Mouse (Mus musculus) megakaryocyte, embryonic 14.5 days (primary cell): ENCODE measurements at regions not wholly inside any gene's neighbourhood (a gene's known extent, or its start where the extent isn't known, plus 50 kb on each side); places are given as distances from the start of the nearest gene placed in this dataset.

Experiments
- FLI1 ChIP-seq: IDR thresholded peaks from 2 replicates; pipeline ENCODE4 v1.6.1; 2012; ENCODE audit warnings: low read length, inconsistent platforms, mixed read lengths
- GATA1 ChIP-seq: IDR thresholded peaks from 3 replicates; pipeline ENCODE4 v1.6.1; 2012; ENCODE audit warnings: mixed read lengths, low read length, inconsistent platforms, borderline replicate concordance

GRCm38 (mm10) chr6:112050548-112051184, 222.9 kb upstream of the Lmcd1 start:
- TF ChIP-seq GATA1 (no peak), FLI1 (no peak)
